Mouse (Mus musculus): ENCODE data around the gene Pitpnc1. TPM values are rescaled to one million over a fixed set of nuclear protein-coding genes. Genes with fewer than 3 reads are reported as not detected.

Gene Pitpnc1
- polyA plus RNA-seq, 1 experiment: 23.1 TPM

DNA sequence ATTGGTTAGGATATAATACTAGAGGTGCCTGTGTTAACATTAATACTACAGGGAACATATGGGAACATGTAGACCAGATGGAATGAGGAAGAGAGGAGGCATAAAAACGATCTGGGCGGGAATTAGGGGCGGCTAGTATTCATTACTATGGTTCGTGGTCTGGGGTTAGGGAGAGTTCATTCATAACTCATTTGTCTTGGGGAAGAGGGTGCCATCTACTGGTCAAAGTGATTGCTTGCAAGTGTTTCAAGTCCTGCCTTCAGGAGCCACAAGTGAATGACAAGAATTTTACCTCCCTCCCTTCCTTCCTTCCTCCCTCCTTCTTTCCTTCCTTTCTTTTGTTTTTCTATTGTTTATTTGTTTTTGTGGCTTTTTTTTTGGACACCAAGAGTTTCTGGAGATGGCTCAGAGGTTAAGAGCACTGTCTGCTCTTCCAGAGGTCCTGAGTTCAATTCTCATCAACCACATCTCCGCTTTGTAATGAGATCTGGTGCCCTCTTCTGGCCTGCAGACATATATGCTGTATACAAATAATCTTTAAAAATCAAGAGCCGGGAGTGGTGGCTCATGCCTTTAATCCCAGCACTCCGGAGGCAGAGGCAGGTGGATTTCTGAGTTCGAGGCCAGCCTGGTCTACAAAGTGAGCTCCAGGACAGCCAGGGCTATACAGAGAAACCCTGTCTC lies 2.8 kb upstream of the Pitpnc1 start:
- H3K4me3 ChIP-seq (ENCODE audit: insufficient read depth, low read depth, low read length): no peak overlapping the region
- H3K4me1 ChIP-seq (ENCODE audit: control insufficient read depth, insufficient read depth, insufficient read length, low read length): peaks cover 3% of the 10 kb centered on the region; the same call in 1 of the 2 replicates
- H3K27ac ChIP-seq (replicated peaks; ENCODE audit: low read depth, low read length): no peak overlapping the region

DNA sequence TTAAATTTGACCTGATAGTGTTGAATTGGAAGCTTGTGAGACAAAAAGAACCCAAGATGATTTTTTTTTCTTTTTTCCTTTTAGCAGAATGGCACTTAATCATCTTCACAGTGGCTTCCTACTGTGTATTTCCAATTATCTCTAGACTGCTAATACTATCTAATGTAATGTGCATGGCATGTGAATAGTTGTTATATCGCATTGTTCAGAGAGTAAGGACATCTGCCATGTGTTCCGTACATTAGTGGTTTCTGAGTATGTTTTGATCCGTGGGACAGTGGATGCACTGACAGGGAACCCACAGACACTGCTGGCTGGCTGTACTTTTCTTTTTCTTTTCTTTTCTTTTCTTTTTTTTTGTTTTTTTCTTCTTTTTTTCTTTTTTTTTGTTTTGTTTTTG lies 1.8 kb upstream of the Pitpnc1 start:
- Histone ChIP-seq H3K27ac (replicated peaks; ENCODE audit: low read depth, low read length) (no peak overlapping the region), H3K4me3 (ENCODE audit: insufficient read depth, low read depth, low read length) (no peak overlapping the region), H3K4me1 (ENCODE audit: control insufficient read depth, insufficient read depth, insufficient read length, low read length) (peaks cover 7% of the 10 kb centered on the region)

DNA sequence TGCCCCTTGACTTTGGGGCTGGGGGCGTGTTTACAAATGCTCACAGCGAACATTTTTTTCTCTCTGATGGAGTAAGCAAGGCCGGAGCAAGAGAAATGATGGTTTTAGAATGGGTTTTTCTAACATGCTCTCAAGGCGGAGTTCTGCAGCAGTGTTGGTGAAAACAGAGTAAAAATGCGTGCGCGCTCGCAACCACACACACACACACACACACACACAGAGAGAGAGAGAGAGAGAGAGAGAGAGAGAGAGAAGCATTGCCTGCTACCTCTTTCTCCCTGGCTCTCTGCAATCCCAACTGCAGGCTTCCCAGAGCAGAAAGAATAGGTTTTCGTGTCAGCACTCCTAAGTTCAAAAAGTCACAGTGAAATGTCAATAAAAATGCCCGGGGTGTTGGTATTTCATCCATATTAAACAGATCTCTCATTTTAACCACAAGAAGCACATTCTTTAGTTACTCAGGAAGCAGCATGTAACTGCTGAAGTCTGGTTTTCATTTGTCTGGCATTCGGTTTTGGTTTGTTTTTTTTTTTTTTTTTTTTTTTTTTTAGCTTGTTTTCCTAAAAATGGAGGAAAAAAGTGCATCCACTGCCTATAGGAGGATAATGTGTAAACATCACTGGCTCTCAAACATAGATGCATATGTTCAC lies 697 bp upstream of the Pitpnc1 start:
- H3K4me3 ChIP-seq (ENCODE audit: insufficient read depth, low read depth, low read length): peak overlapping the region; percentile 63
- peak overlapping the region; percentile 78 for H3K27ac ChIP-seq (replicated peaks; ENCODE audit: low read depth, low read length)
- peaks cover 9% of the 10 kb centered on the region for H3K4me1 ChIP-seq (ENCODE audit: control insufficient read depth, insufficient read depth, insufficient read length, low read length)

DNA sequence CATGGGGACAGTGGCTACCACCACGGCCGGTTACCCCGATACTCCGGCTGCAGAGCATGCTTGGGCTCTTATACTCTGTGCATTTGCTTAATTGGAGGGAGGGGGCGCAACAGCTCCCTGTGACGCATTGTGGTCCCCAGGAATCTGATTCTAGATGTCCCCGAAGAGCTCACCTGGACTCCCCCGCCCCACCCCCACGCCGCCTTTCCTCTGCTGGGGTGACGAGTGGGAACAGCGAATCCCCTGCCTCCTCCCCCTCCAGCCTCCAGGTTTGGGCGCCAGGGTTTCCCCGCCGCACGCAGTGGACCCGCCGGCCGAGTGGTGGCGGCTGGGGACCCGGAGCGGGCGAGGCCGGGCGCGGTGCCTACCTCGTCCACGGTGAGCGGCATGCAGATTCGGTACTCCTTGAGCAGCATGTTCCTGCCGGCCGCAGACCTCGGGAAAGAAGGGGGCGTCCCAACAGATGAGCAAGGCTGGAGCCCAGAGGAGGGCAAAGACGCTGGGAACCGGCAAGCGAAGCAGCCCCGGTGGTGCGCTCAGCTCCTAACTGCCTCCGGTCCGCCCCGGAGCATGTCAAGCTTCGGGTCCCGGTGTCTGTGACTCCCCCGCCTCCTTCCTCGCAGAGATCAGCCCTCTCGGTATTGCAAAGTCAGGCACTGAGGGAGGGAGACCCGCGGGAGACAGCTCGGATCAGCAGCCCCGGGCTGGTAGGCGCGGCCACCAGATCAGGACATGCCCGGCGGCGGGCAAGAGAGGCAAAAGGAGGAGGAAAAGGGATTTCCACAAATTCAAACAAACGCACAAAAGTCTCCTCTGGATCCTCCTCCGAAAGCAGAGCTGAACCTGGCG lies 752 bp downstream of the Pitpnc1 start:
- Histone ChIP-seq H3K4me1 (ENCODE audit: control insufficient read depth, insufficient read depth, insufficient read length, low read length) (peaks cover 14% of the 10 kb centered on the region), H3K27ac (replicated peaks; ENCODE audit: low read depth, low read length) (peak overlapping the region; percentile 78), H3K4me3 (ENCODE audit: insufficient read depth, low read depth, low read length) (peak overlapping the region; percentile 63)

GRCm38 (mm10) chr11:107469031-107469522 lies 1.4 kb downstream of the Pitpnc1 start:
- peak overlapping the region; percentile 63 for H3K4me3 ChIP-seq (ENCODE audit: insufficient read depth, low read depth, low read length)
- peak overlapping the region; percentile 50 for H3K27ac ChIP-seq (replicated peaks; ENCODE audit: low read depth, low read length)
- H3K4me1 ChIP-seq (ENCODE audit: control insufficient read depth, insufficient read depth, insufficient read length, low read length): peaks cover 14% of the 10 kb centered on the region

DNA sequence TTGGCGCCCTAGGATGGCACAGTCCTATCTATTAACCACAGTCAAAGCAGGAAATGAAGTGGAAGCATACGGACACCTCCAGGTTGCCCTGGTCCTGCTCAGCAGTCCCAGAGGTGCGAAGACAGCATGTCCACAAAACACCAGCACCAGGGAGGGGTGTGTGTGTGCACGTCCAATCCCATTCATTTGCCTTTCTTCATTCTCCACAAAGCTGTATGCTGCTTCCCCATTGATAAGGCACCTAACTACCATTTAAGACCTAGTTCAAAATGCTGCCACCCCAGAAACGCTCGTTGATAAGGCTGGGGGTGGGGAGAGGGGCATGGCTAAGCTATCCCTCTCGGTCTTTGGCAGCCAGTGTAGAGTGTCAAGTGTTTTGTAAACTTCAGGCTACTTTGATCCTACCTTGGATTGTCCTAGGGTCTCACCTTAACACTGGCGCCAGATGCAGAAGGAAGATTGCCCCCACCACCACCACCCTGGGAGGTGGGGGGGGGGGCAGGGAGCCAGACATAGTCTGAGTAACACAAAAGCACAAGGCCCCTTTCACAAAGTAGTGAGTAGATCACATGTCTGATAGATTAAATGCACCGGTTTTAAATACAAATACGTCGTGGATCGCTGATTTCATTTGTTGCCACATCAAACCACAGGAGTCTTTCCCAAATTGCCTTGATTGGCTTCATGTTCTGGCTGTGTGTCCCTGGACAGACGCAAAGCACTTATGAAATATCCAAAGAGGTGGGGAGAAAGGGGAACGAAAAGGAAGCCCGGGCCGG lies 2.1 kb downstream of the Pitpnc1 start:
- peak overlapping the region; percentile 50 for H3K27ac ChIP-seq (replicated peaks; ENCODE audit: low read depth, low read length)
- peak overlapping the region; percentile 63 for H3K4me3 ChIP-seq (ENCODE audit: insufficient read depth, low read depth, low read length)
- peaks cover 19% of the 10 kb centered on the region for H3K4me1 ChIP-seq (ENCODE audit: control insufficient read depth, insufficient read depth, insufficient read length, low read length)

- Histone ChIP-seq H3K27ac (replicated peaks; ENCODE audit: low read depth, low read length) (0 out of 2 replicates have a peak overlapping the region, but pooled peaks have one; percentile 19), H3K4me1 (ENCODE audit: control insufficient read depth, insufficient read depth, insufficient read length, low read length) (peaks cover 22% of the 10 kb centered on the region), H3K4me3 (ENCODE audit: insufficient read depth, low read depth, low read length) (no peak overlapping the region)
Measured at GRCm38 (mm10) chr11:107466611-107467391, 3.7 kb downstream of the Pitpnc1 start.

DNA sequence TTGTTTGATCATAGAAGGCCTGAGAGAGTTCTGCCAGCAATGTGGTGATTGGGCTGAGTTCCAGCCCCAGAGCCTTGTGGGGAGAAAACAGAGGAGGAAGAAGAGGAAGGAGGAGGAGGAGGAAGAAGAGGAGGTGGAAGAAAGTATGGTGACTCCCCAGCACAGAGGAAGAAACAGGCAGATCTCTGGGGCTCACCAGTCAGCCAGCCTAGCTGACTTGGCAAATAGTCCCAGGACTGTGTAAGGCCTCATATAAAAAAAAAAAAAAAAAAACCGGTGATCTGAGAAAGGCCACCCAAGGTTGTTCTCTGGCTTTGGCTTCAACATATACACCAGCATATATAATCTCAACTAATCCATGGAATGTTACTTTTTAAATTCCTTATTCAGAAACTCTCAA lies 4.5 kb downstream of the Pitpnc1 start:
- Histone ChIP-seq H3K4me1 (ENCODE audit: control insufficient read depth, insufficient read depth, insufficient read length, low read length) (peaks cover 22% of the 10 kb centered on the region), H3K27ac (replicated peaks; ENCODE audit: low read depth, low read length) (0 out of 2 replicates have a peak overlapping the region, but pooled peaks have one; percentile 36)

DNA sequence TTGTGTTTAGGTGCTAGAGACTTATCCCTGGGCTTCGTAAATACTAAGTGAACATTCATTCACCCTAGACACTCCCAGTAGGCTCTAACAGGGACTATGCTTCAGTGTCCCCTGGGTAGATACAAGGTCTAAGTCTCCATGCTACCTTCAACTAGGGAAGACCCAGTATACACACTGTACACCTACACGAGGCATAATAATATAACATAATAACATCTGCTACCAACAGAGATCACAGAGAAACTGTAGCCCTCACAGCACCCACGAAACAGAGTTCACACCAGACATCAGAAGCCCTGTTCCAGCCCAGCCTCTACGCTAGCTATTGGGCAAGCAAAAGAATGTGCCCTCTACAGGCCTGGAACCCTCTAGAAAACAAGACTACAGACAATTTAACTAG lies 5.5 kb downstream of the Pitpnc1 start:
- Histone ChIP-seq H3K4me1 (ENCODE audit: control insufficient read depth, insufficient read depth, insufficient read length, low read length) (peaks cover 22% of the 10 kb centered on the region), H3K4me3 (ENCODE audit: insufficient read depth, low read depth, low read length) (no peak overlapping the region), H3K27ac (replicated peaks; ENCODE audit: low read depth, low read length) (no peak overlapping the region)

More for the DNA sequence above, 4.5 kb downstream of the Pitpnc1 start:
- H3K4me3 ChIP-seq (ENCODE audit: insufficient read depth, low read depth, low read length): no peak overlapping the region

GRCm38 (mm10) chr11:107464141-107464540 lies 6.4 kb downstream of the Pitpnc1 start:
- peaks cover 22% of the 10 kb centered on the region for H3K4me1 ChIP-seq (ENCODE audit: control insufficient read depth, insufficient read depth, insufficient read length, low read length)
- no peak overlapping the region for H3K4me3 ChIP-seq (ENCODE audit: insufficient read depth, low read depth, low read length)
- peak overlapping the region; percentile 49; the same call in 1 of the 2 replicates for H3K27ac ChIP-seq (replicated peaks; ENCODE audit: low read depth, low read length)

DNA sequence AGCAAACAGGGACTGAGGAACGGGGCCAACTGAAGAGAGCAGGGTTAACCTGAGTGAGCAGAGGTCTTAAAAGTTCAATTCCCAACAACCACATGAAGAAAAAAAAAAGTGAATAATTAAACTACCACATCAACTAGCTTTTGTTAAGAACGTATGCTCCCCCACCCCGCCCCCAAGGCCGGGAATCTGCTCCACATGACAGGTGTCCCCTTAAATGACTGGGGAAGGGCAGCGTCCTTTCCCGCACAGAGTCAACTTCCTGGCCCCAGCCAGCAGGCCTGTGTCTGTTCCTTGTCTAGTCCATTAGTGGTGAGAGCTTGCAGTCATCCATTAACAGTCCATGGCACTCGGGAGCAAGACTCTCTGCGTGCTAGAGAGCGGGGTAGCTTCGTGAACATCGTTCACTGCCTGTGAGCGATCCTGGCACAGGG lies 7.2 kb downstream of the Pitpnc1 start:
- H3K4me1 ChIP-seq (ENCODE audit: control insufficient read depth, insufficient read depth, insufficient read length, low read length): peaks cover 18% of the 10 kb centered on the region
- H3K4me3 ChIP-seq (ENCODE audit: insufficient read depth, low read depth, low read length): no peak overlapping the region
- peak overlapping the region; percentile 61 for H3K27ac ChIP-seq (replicated peaks; ENCODE audit: low read depth, low read length)

DNA sequence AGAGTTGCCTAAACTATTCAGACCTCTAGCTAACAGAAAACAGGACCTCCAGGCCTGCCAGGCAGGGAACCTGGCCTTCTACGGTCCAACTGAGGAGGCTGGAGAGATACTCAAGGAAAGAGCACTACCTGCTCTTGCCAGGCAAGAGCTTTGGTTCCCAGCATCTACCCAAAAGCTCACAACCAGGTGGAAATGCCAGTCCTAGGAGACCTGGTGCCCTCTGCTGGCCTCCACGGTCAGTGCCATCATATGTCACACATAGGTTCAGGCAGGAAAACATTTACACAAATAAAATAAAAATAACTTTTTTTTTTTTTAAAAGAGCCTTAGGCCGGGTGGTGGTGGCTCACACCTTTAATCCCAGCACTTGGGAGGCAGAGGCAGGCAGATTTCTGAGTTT lies 8.0 kb downstream of the Pitpnc1 start:
- Histone ChIP-seq H3K4me1 (ENCODE audit: control insufficient read depth, insufficient read depth, insufficient read length, low read length) (peaks cover 15% of the 10 kb centered on the region), H3K27ac (replicated peaks; ENCODE audit: low read depth, low read length) (no peak overlapping the region), H3K4me3 (ENCODE audit: insufficient read depth, low read depth, low read length) (no peak overlapping the region)

- H3K4me3 ChIP-seq (ENCODE audit: insufficient read depth, low read depth, low read length): no peak overlapping the region
- H3K4me1 ChIP-seq (ENCODE audit: control insufficient read depth, insufficient read depth, insufficient read length, low read length): peaks cover 8% of the 10 kb centered on the region
- no peak overlapping the region for H3K27ac ChIP-seq (replicated peaks; ENCODE audit: low read depth, low read length)
Measured at GRCm38 (mm10) chr11:107459828-107460227, 10.7 kb downstream of the Pitpnc1 start.

DNA sequence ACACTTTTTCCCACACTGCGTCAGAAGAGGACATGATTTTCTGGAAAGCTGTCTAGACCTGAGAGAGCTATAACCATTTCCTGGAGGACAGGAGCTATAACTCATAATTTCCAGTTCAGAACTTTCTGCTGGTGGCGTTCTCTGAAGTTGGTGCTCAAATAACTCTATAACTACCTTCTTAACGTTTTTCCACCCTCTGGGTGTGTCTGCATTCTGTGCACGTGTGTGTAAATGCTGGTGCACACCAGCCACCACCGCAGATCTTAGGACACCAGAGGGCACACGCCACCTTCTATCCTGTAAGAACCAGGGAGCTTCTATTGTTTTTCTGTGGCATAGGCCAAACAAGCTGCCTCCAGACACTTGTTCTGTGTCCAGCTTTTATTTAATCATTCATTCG lies 11.5 kb downstream of the Pitpnc1 start:
- no peak overlapping the region for H3K27ac ChIP-seq (replicated peaks; ENCODE audit: low read depth, low read length)
- H3K4me3 ChIP-seq (ENCODE audit: insufficient read depth, low read depth, low read length): no peak overlapping the region
- peaks cover 7% of the 10 kb centered on the region for H3K4me1 ChIP-seq (ENCODE audit: control insufficient read depth, insufficient read depth, insufficient read length, low read length)
